Mouse (Mus musculus) gastrocnemius, adult 18-20 months (tissue): ENCODE results near the gene Ppard. TPM values are rescaled to one million over a fixed set of nuclear protein-coding genes. Genes with fewer than 3 reads are reported as not detected.

Experiments
- DNase-seq: peaks from one replicate; pipeline ENCODE4 v3.0.0; 2021; ENCODE audit warnings: low spot score
- total RNA-seq, 2 experiments: library from RNA; stranded (reverse); gene quantifications; 2 replicates each; pipeline ENCODE4 v1.2.3; 2021

Gene Ppard
- total RNA-seq, 2 experiments from 2014 or later, result 26.3 to 27.2 TPM

DNA sequence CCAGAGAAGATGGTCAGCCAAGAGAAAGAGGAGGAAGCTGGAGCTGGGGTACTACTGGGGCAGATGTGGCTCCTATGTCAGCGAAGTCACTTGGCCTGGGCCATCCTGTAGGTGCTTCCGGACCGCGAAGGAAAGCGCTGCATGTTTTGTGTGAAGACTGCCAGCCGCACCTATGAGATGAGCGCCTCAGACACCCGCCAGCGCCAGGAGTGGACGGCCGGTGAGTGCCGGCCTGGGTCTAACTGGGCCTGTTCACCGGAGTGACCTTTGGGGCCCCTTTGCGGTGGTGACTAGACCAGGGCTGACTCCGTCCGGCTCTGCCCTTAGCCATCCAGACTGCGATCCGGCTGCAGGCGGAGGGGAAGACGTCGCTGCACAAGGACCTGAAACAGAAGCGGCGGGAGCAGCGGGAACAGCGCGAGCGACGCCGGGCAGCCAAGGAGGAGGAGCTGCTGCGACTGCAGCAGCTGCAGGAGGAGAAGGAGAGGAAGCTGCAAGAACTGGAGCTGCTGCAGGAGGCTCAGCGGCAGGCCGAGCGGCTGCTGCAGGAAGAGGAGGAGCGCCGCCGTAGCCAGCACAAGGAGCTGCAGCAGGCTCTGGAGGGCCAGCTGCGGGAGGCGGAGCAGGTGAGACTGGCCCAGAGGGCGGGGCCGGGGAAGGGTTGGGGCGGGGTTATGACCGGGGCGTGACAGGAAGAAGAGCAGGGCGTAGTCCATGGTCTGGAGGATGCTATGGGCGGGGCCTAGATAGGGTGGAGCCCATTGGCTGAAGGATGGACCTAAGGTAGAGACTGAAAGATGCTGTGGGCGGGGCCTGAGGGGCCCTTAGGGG lies 8.7 kb upstream of the Ppard start:
- DNase-seq, result peak; percentile 95

DNA sequence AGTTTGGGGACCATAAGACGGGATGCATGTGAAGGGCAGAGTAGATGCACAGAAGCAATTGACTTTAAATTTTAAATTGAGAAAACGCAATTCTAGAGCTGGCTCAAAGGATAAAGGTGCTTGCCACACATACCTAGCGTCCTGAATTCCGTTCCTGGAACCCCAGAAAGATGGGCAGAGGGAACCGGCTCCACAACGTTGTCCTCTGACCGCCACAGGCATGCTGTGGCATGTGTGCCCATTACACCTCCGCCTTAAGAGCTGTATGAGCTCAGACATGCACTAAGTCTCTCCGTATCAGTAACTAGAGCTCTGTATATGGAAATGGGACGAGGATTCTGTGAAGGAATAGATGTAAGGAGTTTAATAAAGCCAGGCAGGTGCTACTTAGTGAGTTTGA lies 7.9 kb upstream of the Ppard start:
- no peak for DNase-seq

DNA sequence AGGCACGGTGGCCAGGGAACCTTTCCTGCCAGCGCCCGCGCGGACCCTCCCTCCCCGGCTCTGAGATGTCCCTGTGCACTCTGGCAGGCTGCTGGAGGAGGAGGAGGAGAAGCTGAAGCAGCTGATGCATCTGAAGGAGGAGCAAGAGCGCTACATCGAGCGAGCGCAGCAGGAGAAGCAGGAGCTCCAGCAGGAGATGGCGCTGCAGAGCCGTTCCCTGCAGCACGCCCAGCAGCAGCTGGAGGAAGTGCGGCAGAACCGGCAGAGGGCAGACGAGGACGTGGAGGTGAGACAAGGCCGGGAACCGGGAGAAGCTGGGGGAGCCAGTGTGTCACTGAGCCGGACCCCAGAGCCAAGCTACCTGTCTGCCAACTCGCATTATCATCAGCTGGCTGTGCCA lies 6.5 kb upstream of the Ppard start:
- DNase-seq, result peak; percentile 93

DNA sequence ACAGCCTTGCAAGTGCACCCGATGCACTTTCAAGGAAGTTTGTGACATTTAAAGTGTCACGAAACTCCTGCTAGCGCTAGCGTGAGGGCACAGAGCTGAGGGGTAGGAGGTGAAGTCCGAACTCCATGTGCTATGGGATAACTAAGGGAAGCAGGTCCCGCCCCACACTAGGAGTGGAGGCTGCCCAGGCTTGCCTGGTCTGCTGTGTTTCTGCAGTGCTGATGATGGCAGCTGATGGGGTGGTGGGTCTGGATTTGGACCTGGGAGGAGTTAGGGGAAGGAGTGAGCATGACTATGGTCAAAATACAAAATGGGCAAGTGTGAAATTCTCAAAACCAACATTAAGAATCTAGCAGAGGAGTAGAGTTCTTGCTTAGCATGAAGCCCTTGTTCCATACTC lies 2.0 kb upstream of the Ppard start:
- no peak for DNase-seq

DNA sequence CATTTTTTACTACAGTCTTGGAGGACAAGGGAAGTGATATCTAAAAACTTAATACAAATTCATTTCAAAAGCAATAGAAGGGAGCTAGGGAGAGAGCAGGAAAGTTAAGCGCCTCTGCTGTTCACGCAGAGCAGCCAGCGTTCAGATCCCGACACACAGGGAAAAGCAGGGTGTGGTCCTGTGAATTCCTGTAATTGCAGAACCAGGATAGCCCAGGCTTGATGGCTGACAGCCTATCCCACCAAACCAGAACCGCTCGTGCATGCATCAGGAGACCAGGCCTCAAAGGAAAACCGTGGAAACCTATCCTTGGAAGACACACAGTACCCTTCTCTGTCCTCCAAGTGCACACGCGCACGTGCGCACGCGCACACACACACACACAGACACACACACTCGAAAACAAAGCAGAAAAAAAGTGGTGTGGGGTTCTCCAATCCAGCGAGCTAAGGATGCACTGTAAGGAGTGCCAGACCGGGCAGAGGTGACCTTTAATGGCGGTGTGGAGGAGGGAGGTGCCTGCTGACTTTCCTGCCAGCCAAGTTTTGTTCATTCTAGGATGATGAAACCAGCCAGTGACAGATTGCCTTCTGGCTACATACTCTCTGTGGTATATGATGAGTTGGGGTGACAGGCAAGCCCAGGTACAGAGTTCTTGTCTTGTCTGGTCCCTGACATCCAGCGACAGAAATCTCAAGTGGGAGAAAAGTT lies 1.3 kb upstream of the Ppard start:
- DNase-seq, result no peak

DNA sequence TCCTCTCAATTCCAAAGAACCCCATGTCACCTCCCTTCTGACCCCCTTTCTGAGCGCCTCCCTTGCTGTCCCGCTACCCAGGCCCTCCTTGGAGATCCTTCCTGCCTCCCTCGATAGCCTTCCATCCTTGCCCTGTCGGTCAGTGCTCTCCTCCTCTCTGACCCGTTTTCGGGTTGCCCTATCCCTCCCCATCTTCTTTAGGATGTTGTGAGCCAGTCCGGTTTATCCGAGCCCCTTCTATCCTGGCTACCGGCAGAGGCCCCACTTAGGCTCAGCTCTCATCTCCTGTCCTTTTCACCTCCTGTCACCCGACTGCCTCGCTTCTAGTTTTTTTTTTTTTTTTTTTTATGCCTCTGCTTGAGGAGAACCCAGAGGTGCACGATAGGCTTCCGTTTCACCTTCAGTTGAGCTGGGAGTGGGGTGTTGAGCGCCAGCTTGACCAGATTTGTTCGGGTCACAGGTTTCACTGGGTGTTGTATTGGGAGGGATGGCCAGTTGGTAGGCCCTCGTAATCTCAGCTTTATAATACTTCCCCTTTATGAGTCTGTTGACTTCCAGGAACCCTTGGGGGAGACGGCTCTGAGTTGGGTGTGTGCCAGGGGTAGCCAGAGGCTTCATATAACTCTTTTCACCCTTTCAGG lies 711 bp downstream of the Ppard start:
- peak; percentile 31 for DNase-seq

DNA sequence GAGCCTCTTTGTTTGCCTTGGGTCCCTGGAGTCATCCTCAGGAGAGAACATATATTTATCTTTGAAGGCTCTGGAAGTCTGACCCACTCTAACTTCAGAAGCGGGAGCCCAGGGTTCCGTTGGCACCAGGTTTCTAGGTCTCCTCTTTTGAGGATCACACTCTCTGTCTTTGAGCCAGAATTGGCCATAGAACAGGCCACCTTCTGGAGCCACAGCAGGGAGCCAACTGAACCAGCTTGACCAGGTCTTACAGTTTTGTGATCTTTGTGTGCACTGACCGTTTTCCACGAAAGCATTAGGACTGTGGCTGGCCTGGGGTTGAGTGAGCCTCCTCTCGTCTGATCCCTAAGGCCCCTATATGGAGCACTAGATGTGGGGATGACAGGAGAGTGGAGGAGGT lies 2.1 kb downstream of the Ppard start:
- no peak for DNase-seq

DNA sequence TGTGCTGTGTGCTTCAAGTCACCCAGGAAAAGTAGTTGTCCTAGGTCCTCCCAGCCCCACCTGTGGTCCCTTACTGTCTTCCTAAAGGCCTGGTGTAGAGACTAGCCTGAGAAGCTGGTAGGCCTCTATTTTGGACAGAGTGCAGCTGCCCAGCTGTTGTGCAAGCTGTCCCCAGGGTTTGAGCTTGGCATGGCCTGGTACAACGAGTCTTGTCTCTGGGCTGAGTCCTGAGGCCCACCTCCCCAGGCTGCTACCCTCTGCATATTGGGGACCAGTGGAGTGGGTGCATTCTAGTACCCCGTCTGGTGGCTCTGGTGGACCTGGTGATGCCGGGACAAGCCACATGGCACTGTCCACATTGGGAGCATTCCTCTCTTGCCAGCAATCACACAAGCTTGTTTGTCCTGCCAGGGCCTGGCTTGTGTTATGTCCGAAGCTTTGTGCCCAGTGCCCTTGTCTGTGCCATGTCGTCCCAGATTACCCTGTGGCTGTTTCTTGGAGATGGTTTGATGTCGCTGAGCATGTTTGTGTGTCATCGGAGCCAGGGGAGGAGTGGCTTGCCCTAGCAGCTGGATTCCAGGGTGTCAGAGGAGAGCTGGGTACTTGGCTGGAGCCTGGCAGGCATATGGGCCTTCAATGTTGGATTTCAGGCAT lies 3.6 kb downstream of the Ppard start:
- DNase-seq, result peak; percentile 85

DNA sequence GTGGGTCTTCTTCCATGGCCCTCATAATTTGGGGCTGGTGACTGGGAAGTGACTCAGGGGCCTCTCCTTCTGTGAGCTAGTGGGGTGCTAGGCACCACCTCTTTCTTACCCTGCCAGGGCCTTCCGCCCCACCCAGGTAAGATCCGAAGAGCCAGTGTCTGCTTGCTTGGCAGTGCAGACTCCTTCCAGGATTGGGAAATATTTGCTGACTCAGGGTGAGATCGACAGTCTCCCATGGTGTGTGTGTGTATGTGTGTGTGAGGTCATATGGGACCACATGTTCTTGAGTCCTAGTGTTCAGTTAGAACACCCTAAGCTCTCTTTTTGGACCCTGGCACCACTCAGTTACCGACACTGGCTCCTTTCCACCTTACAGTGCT lies 4.1 kb downstream of the Ppard start:
- no peak for DNase-seq

DNA sequence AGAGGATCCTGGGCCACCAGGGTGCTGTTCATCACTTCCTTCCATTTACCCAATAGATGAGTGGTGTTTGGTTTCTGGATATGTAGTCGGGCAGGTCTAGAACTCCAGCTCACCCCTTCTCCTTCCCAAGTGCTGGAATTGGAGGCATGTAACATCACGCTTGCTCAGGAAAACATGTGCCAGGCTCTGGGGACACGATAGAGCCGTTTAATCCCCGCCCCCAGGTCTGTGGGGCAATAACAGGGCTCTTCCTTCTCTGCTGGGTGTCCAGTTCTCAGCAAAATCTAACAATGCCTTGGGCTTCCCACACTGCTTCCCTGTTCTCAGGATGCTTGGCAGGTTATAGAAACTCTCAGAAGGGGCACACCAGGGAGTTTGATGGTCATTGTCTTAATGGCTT lies 4.9 kb downstream of the Ppard start:
- DNase-seq, result no peak

DNA sequence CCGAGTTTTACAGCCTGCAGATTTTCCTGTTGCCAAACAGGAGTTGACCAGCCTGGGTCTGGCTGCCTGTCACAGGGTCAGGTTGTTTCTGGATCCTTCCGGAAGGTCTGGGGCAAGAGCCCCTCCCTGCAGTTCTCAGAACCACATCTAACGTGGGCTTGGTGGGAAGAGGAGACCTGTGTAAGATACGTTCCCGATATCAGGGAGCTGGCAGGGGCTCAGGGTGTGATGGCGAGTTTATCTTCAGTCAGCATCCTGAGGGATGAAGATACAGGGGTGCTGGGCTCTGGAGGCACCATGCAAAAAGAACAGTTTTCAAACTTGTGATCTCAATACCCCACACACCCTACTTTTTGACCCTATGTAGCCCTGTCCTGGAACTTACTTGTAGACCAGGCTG lies 5.4 kb downstream of the Ppard start:
- DNase-seq, result no peak

DNA sequence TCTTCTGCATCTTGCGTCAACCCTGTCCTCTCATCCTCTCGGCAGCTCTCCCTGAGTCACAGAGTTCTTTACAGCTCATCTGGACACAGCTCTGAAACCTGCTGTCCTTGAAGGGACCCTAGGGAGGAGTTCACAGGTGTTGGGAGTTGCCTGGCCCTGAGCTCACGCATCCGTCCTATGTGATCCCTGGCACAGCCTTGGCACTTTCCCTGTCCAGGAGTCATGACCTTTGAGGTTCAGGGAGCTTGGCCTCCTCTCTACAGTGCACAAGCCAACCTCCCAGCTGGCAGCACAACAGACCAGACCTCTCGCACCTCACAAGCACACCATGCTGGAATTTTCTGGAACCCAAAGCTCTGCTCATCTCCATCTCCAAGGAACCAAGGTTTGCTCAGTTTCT lies 8.3 kb downstream of the Ppard start:
- peak; percentile 61 for DNase-seq

DNA sequence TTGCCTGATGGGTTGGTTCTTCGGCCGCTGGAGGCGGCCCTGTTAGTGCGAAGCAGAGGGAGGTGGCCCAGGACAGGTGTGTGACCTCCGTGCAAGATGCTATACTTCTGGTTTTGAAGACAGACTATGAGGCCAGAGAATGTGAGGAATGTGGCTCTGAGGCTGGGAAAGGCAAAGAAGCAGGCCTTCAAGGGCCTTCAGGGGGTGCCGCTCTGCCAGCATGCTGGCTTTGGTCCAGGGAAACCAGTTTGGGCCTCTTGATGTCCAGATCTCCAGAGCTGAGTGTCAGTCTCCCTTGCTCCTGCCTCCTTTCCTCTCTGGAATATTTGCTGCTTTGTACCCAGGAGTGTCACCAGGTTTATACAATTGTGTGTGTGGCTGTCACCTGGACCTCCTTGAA lies 9.8 kb downstream of the Ppard start:
- no peak for DNase-seq

DNA sequence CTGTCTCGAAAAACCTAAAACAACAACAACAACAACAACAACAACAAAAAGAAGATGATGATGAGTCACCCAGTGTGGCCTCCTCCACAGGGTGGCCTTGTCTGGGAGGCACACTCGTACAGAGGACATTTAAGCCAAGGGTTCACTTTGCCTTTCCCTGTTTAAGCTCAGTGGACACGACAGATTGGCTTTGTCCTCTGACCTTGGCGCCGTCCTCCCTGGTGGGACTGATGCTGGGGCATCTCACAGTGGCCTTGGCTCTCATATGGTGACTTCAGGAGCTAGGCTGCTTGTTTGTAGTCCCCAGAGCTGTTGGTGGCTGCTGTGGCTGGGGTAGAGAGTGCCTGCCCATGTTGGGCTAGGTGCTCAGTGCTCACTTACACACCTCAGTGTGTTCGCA lies 11.7 kb downstream of the Ppard start:
- no peak for DNase-seq

DNA sequence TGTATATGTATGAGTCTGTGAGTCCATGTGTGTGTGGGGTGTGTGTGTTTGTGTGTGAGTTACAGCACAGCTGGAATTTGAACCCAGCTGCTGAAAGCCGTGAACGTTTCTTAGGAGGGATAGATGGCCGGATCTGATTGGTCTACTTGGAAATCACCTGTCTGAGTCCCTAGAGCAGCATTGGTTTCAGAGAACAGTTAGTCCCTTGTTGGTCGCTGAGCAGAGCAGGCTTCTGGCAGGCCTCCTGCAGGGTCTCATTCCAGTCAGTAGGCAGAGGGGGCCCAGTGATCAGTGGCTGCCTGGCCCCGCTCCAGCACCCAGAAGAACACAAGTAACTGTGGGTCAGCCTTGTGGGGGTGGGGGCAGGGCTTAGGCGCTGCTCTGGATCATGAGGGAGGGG lies 12.2 kb downstream of the Ppard start:
- DNase-seq, result no peak

DNA sequence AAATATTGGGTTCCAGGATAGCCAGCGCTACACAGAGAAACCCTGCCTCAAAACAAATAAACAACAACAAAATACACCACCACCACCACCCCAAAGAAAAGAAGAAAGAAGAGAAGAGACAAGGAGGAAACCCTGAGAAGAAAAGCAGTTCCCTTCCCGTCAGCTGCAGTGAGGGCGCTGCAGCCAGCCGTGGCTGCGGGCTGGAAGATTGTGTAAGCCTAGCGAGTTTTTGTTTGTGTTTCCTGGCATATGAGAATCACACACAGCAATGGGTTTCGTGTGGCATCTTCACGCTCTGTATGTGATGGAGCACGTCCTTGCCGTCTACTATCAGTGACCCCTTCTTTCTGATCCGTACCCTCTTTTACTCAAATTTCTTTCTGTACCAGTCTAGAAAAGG lies 14.1 kb downstream of the Ppard start:
- DNase-seq, result no peak

DNA sequence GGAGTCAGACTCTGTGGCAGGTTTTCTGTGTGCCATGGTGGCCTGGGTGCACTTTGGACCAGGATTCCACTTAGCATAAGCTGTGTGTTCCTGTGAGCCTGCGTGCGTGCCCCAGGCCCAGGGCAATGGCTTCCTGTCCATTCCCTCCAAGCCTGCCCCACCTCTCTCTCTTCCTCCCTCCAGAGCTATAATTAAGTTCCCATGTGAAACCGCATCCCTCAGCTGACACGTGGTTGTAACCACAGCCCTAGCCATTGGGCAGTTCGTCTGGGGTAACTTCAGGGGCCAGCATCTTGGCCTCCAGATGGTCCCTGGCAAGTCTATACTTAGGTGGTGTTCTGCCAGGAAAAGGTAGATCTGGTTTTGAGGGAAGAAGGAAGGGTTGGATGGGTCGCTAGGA lies 15.1 kb downstream of the Ppard start:
- DNase-seq, result peak; percentile 84

DNA sequence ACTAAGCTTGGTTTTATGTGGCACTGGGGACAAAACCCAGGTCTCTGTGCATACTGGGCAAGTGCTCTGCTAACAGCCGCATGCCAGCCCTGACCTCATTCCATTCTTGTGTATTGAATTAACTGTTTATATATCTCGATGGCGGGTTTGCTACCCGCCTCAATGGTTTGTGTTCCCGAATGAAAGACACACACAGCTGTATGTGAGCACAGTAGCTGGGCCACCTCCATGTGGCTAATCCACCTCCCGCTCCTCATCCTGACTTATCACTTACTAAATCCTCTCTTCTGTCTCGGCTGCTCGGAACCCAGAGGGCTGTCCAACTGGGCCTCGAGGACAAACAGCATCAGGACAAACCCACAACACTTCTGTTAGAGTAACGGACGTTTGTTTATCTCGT lies 16.6 kb downstream of the Ppard start:
- DNase-seq, result no peak

DNA sequence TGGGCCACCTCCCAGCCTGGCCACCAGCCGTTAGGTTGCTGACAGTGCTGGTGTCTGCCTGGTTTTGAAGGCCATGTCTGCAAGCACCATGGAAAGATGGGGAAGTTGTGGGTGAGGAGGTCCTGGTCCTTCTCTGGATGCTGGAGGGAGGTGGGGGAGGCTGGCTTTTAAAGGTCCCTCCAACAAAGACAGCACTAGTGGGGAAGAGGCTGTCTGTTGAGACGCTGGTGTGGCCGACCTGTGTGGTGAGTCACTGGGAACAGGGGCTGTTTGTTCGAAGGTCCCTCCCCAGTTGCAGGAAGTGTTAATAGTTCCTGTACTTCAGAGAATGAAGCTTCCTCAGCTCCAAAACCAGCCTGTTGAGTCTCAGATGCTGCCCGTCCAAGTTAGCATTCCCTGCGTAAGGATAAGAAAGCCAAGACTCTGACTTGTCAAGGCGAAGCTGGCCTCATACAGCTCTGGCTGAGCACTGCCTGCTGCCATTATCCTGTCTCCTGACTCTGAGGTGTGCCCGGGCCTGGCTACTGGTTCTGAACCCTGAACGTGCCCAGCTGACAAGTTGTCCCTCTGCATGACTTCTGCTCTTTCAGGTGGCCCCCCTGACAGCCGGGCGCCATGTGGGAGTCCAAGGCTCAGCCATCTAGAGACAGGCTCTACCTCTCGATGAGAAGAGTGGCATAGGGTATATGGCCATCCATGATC lies 19.2 kb downstream of the Ppard start:
- no peak for DNase-seq

DNA sequence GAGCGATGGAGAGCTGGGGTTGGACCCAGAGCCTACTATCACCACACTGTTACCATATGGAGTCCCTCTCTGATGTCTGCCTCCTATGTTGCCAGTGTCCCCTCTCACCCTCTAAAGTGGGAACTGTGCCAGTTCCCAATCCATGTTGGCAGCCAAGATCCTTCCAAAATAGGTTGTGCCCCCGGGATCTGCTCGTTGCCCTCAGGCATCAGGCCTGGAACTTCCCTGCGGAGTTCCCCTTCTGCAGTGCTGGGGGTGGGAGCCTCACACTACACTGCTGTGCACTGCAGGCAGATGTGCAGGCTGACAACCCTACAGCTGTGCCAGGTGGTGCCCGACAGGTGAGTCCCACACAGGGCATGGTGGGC lies 19.8 kb downstream of the Ppard start:
- DNase-seq, result no peak

DNA sequence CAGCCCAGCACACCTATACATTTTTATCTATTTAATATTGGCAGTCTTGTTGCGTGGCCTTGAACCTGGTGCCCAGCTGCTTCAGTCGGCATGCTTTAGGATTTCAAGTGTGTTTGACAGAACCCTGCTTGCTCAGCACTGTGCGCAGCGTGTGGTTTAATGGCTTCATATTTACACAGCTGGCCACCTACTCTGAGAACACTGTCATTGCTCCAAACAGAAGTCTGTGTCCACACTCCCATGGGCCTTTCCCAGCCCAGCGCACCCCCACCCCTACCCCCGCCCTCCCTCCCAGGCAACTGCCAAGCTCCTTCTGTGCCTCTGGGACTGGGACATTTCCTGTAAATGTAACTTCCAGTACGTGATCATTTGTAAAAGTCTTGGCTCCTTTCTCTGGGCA lies 20.7 kb downstream of the Ppard start:
- DNase-seq, result no peak

DNA sequence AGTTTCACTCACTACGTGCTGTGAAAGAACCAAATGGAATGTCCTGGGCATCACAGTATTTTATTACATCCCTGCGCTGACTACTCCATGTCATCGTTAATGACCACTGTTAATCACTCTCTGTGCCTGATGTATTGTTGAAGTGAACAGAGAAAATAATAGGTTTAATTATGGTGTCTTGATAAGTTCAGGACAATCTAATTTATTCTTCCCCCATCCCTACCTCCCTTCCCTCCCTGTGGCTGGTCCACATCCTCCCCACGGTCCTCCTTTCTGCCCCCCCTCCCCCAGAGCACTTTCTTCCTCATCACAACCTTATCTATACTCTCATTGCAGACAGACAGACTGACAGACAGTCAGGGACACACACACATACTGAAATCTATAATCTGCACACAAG lies 22.3 kb downstream of the Ppard start:
- DNase-seq, result no peak
